Mouse (Mus musculus): ENCODE data around the gene Tbcc. TPM values are rescaled to one million over a fixed set of nuclear protein-coding genes. Genes with fewer than 3 reads are reported as not detected.

Tbcc gene
- polyA plus RNA-seq, 2 experiments, result 27.8 to 63.3 TPM

- Histone ChIP-seq H3K4me2 (replicated peaks; ENCODE audit: low read depth, low read length, severe bottlenecking) (no peak overlapping the region), H3K4me1 (ENCODE audit: control insufficient read depth, insufficient read depth, low read length) (no peaks in the 10 kb centered on the region), H3K27ac (replicated peaks; ENCODE audit: low read depth, low read length) (no peak overlapping the region), H3K27me3 (ENCODE audit: control insufficient read depth, insufficient read depth, low read length) (no peaks in the 10 kb centered on the region), H3K9ac (ENCODE audit: low read depth, low read length, severe bottlenecking) (no peak overlapping the region), H3K4me3 (replicated peaks; ENCODE audit: low read length) (no peak overlapping the region), H3K36me3 (ENCODE audit: control insufficient read depth, insufficient read depth, low read length) (no peaks in the 10 kb centered on the region), H3K9me3 (ENCODE audit: control insufficient read depth, low read length) (no peaks in the 10 kb centered on the region)
- ATAC-seq (ENCODE audit: low FRiP score, low read depth) (no peak), DNase-seq (ENCODE audit: low spot score) (no peak)
- TF ChIP-seq POLR2A (IDR thresholded peaks at IDR 0.05; ENCODE audit: borderline replicate concordance, extremely low read depth, insufficient read depth, insufficient read length), result no peak
- 87% methylated on average over 5 of the region's 5 CpGs for WGBS
Measured at GRCm38 (mm10) chr17:46870204-46870798, 20.2 kb upstream of the Tbcc start.

DNA sequence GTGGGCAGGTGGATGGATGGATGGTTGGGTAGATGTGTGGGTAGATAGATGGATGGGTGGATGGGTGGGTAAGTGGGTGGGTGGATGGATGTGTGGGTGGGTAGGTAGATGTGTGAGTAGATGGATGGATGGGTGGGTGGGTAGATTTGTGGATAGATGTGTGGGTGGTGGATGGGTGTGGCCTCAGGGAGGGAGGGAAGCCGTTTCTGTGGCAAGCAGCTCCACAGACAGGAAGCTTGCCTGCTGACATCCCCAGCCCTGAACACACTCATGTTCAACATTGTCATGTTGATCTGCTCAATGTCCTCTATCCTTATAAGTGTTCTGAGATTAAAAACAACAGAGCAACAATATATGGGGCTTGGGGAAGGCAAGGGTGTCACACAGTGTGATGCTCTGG lies 19.6 kb upstream of the Tbcc start:
- Histone ChIP-seq H3K4me1 (ENCODE audit: control insufficient read depth, insufficient read depth, low read length) (no peaks in the 10 kb centered on the region), H3K27me3 (ENCODE audit: control insufficient read depth, insufficient read depth, low read length) (no peaks in the 10 kb centered on the region), H3K4me3 (replicated peaks; ENCODE audit: low read length) (no peak overlapping the region), H3K9ac (ENCODE audit: low read depth, low read length, severe bottlenecking) (no peak overlapping the region), H3K27ac (replicated peaks; ENCODE audit: low read depth, low read length) (no peak overlapping the region), H3K36me3 (ENCODE audit: control insufficient read depth, insufficient read depth, low read length) (no peaks in the 10 kb centered on the region), H3K9me3 (ENCODE audit: control insufficient read depth, low read length) (no peaks in the 10 kb centered on the region), H3K4me2 (replicated peaks; ENCODE audit: low read depth, low read length, severe bottlenecking) (no peak overlapping the region)
- DNase-seq (ENCODE audit: low spot score), result no peak
- no peak for ATAC-seq (ENCODE audit: low FRiP score, low read depth)
- TF ChIP-seq POLR2A (IDR thresholded peaks at IDR 0.05; ENCODE audit: borderline replicate concordance, extremely low read depth, insufficient read depth, insufficient read length), result no peak
- WGBS, result 67% methylated on average over 1 of the region's 1 CpGs

- Histone ChIP-seq H3K4me1 (ENCODE audit: control insufficient read depth, insufficient read depth, low read length) (no peaks in the 10 kb centered on the region), H3K4me2 (replicated peaks; ENCODE audit: low read depth, low read length, severe bottlenecking) (no peak overlapping the region), H3K9me3 (ENCODE audit: control insufficient read depth, low read length) (no peaks in the 10 kb centered on the region), H3K9ac (ENCODE audit: low read depth, low read length, severe bottlenecking) (no peak overlapping the region), H3K36me3 (ENCODE audit: control insufficient read depth, insufficient read depth, low read length) (no peaks in the 10 kb centered on the region), H3K27ac (replicated peaks; ENCODE audit: low read depth, low read length) (no peak overlapping the region), H3K4me3 (replicated peaks; ENCODE audit: low read length) (no peak overlapping the region), H3K27me3 (ENCODE audit: control insufficient read depth, insufficient read depth, low read length) (no peaks in the 10 kb centered on the region)
- TF ChIP-seq POLR2A (IDR thresholded peaks at IDR 0.05; ENCODE audit: borderline replicate concordance, extremely low read depth, insufficient read depth, insufficient read length), result no peak
- 73% methylated on average over 7 of the region's 7 CpGs for WGBS
- DNase-seq (ENCODE audit: low spot score) (no peak), ATAC-seq (ENCODE audit: low FRiP score, low read depth) (no peak)
Measured at GRCm38 (mm10) chr17:46872806-46873205, 17.7 kb upstream of the Tbcc start.

DNA sequence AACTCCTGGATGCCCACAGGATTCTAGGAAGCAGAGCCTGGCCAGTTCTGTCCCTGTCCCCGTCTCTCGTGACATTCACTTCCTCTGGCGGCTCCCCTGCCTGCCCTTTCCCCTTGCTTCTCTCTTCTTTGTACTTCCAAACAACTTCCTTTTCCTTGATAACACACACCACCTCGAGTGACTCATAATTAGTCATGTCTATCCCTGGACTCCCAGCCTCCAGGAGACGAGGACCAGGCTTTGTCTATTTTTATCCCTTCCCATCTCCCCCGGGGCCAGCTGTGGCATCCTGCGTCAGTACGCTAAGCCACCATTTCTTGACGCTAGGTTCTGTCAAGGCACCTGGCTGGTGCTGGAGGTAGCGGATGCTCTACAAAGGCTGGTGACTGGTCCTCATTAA lies 16.4 kb upstream of the Tbcc start:
- Histone ChIP-seq H3K4me1 (ENCODE audit: control insufficient read depth, insufficient read depth, low read length) (no peaks in the 10 kb centered on the region), H3K27me3 (ENCODE audit: control insufficient read depth, insufficient read depth, low read length) (no peaks in the 10 kb centered on the region), H3K36me3 (ENCODE audit: control insufficient read depth, insufficient read depth, low read length) (no peaks in the 10 kb centered on the region), H3K4me3 (replicated peaks; ENCODE audit: low read length) (no peak overlapping the region), H3K27ac (replicated peaks; ENCODE audit: low read depth, low read length) (no peak overlapping the region), H3K9me3 (ENCODE audit: control insufficient read depth, low read length) (no peaks in the 10 kb centered on the region), H3K9ac (ENCODE audit: low read depth, low read length, severe bottlenecking) (no peak overlapping the region), H3K4me2 (replicated peaks; ENCODE audit: low read depth, low read length, severe bottlenecking) (no peak overlapping the region)
- TF ChIP-seq POLR2A (IDR thresholded peaks at IDR 0.05; ENCODE audit: borderline replicate concordance, extremely low read depth, insufficient read depth, insufficient read length), result no peak
- WGBS, result 43% methylated on average over 10 of the region's 10 CpGs
- ATAC-seq (ENCODE audit: low FRiP score, low read depth) (no peak), DNase-seq (ENCODE audit: low spot score) (no peak)

- Histone ChIP-seq H3K4me3 (replicated peaks; ENCODE audit: low read length) (no peak overlapping the region), H3K36me3 (ENCODE audit: control insufficient read depth, insufficient read depth, low read length) (no peaks in the 10 kb centered on the region), H3K9me3 (ENCODE audit: control insufficient read depth, low read length) (no peaks in the 10 kb centered on the region), H3K27me3 (ENCODE audit: control insufficient read depth, insufficient read depth, low read length) (no peaks in the 10 kb centered on the region), H3K9ac (ENCODE audit: low read depth, low read length, severe bottlenecking) (no peak overlapping the region), H3K4me1 (ENCODE audit: control insufficient read depth, insufficient read depth, low read length) (no peaks in the 10 kb centered on the region), H3K27ac (replicated peaks; ENCODE audit: low read depth, low read length) (no peak overlapping the region), H3K4me2 (replicated peaks; ENCODE audit: low read depth, low read length, severe bottlenecking) (no peak overlapping the region)
- 70% methylated on average over 3 of the region's 3 CpGs for WGBS
- TF ChIP-seq POLR2A (IDR thresholded peaks at IDR 0.05; ENCODE audit: borderline replicate concordance, extremely low read depth, insufficient read depth, insufficient read length), result no peak
- ATAC-seq (ENCODE audit: low FRiP score, low read depth) (no peak), DNase-seq (ENCODE audit: low spot score) (no peak)
Measured at GRCm38 (mm10) chr17:46875626-46876025, 14.9 kb upstream of the Tbcc start.
